Mouse (Mus musculus): ENCODE measurements around the gene Scml4. TPM values are rescaled to one million over a fixed set of nuclear protein-coding genes. Genes with fewer than 3 reads are reported as not detected.

The Scml4 gene
- polyA plus RNA-seq, 1 experiment from 2014 or later = 9.6 TPM

DNA sequence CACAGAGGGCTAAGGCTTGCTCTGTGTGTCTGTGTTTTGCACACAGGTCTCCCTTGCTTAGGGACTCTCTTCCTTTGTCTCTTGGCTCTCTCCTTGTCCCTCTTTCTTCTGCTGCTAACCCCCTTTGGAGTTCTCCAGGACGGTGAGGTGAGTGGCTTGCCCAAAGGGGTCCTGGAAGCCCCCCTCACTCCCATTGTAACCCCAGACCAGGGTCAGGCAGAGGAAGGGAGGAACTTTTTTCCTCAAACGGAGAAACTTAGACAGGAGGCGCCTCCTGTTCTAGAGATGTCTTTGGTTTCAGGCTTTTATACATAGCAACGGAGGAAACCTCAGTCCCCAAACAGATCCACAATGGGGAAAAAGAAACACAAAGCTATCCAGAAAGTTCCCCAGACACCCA, 81.1 kb downstream of the Scml4 start:
- 0 out of 2 replicates have a peak, but pooled peaks have one; percentile 2 for ATAC-seq (replicated peaks)
- H3K4me3 ChIP-seq = peak overlapping the region; percentile 15; the same call in 1 of the 2 replicates

GRCm38 (mm10) chr10:42941697-42942221, 81.6 kb downstream of the Scml4 start:
- ATAC-seq (replicated peaks) = peak; percentile 89
- Histone ChIP-seq H3K36me3 (no peaks in the 10 kb centered on the region), H3K4me2 (replicated peaks) (peak overlapping the region; percentile 40), H3K27me3 (no peaks in the 10 kb centered on the region), H3K27ac (replicated peaks) (peak overlapping the region; percentile 78), H3K9ac (replicated peaks) (peak overlapping the region; percentile 24; the same call in 1 of the 2 replicates), H3K4me3 (peak overlapping the region; percentile 15), H3K4me1 (peaks cover 11% of the 10 kb centered on the region), H3K9me3 (no peaks in the 10 kb centered on the region)
- WGBS = 36% methylated on average over 14 of the region's 14 CpGs

More for the DNA sequence above, 81.1 kb downstream of the Scml4 start:
- H3K4me2 ChIP-seq (replicated peaks) = peak overlapping the region; percentile 40
- no peaks in the 10 kb centered on the region for H3K9me3 ChIP-seq
- no peaks in the 10 kb centered on the region for H3K27me3 ChIP-seq
- peak overlapping the region; percentile 78 for H3K27ac ChIP-seq (replicated peaks)
- H3K4me1 ChIP-seq = peaks cover 11% of the 10 kb centered on the region
- H3K9ac ChIP-seq (replicated peaks) = no peak overlapping the region
- no peaks in the 10 kb centered on the region for H3K36me3 ChIP-seq
- WGBS = 65% methylated on average over 4 of the region's 4 CpGs

GRCm38 (mm10) chr10:42942300-42942699, 82.1 kb downstream of the Scml4 start:
- H3K4me3 ChIP-seq = no peak overlapping the region
- WGBS = 88% methylated on average over 3 of the region's 3 CpGs
- H3K36me3 ChIP-seq = no peaks in the 10 kb centered on the region
- ATAC-seq (replicated peaks) = no peak
- H3K9ac ChIP-seq (replicated peaks) = no peak overlapping the region
- H3K27ac ChIP-seq (replicated peaks) = peak overlapping the region; percentile 78
- H3K9me3 ChIP-seq = no peaks in the 10 kb centered on the region
- H3K27me3 ChIP-seq = no peaks in the 10 kb centered on the region
- peaks cover 11% of the 10 kb centered on the region for H3K4me1 ChIP-seq
- no peak overlapping the region for H3K4me2 ChIP-seq (replicated peaks)

DNA sequence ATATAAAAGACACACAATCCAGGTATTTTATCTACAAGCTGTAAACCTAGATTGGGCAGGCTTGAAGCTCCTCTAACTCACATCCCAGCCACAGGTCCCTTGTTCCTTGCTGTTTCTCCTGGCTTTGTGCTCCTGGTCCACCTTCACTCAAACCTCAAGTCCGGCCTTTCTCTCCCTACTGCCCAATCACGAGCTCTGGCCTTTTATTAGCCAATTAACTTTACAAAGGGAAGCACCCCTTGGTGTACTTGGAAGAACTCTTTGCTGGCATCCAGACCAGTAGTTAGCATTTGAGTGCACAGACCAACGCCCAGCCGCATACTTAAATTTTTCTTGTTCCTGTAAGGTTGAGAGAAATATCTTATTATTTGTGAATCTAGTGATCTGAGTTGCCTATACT, 85.1 kb downstream of the Scml4 start:
- Histone ChIP-seq H3K27ac (replicated peaks) (no peak overlapping the region), H3K4me1 (peaks cover 11% of the 10 kb centered on the region), H3K9me3 (no peaks in the 10 kb centered on the region), H3K4me2 (replicated peaks) (no peak overlapping the region), H3K9ac (replicated peaks) (no peak overlapping the region), H3K4me3 (no peak overlapping the region), H3K27me3 (no peaks in the 10 kb centered on the region), H3K36me3 (no peaks in the 10 kb centered on the region)
- no peak for ATAC-seq (replicated peaks)
- WGBS = 47% methylated on average over 4 of the region's 4 CpGs

DNA sequence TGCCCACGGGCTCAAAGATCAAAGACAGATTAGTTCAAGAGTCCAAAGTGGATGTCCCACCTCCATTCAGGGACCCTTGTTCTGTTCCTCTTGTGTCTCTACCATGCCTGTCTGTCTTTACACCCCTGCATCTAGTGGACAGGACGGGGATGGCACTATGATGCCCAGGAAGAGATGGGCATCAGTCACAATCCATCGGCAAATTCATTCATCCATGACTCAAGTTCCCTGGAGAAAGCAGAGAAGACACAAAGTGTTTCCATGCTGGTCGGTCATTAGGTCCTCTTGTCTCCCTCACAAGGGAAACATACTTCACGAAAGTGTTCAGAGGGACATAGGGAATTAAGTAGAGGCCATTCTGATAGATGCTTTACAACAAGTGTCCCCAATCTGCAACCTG, 87.2 kb downstream of the Scml4 start:
- ATAC-seq (replicated peaks) = no peak
- H3K27me3 ChIP-seq = no peaks in the 10 kb centered on the region
- 92% methylated on average over 5 of the region's 5 CpGs for WGBS
- peaks cover 3% of the 10 kb centered on the region; the same call in 1 of the 2 replicates for H3K4me1 ChIP-seq
- H3K9me3 ChIP-seq = no peaks in the 10 kb centered on the region
- no peaks in the 10 kb centered on the region for H3K36me3 ChIP-seq
- no peak overlapping the region for H3K27ac ChIP-seq (replicated peaks)
- H3K9ac ChIP-seq (replicated peaks) = no peak overlapping the region
- no peak overlapping the region for H3K4me2 ChIP-seq (replicated peaks)
- H3K4me3 ChIP-seq = no peak overlapping the region

DNA sequence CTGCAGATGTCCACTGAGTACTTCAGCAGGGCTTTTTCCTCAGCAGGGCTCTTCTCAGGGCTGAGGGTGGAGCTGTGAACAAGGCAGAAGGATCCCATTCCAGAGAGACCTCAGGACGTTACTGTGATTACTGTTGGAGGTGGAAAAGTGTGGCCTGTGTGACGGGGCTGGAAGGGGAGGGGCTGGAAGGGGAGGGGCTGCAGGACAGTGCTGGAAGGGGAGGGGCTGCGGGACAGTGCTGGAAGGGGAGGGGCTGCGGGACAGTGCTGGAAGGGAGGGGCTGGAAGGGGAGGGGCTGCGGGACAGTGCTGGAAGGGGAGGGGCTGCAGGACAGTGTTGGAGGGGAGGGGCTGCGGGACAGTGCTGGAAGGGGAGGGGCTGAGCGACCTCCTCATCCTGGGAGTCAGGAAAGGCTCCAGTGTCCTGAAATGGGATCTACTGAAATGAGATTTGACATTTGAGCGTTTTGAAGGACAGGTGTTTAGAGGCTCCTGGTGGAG, 90.1 kb downstream of the Scml4 start:
- peak; percentile 70 for ATAC-seq (replicated peaks)
- Histone ChIP-seq H3K27me3 (no peaks in the 10 kb centered on the region), H3K36me3 (no peaks in the 10 kb centered on the region), H3K27ac (replicated peaks) (no peak overlapping the region), H3K4me1 (peaks cover 3% of the 10 kb centered on the region; the same call in 1 of the 2 replicates), H3K4me2 (replicated peaks) (peak overlapping the region; percentile 29; the same call in 1 of the 2 replicates), H3K4me3 (no peak overlapping the region), H3K9me3 (peaks cover 4% of the 10 kb centered on the region; the same call in 1 of the 2 replicates), H3K9ac (replicated peaks) (no peak overlapping the region)
- 2% methylated on average over 8 of the region's 8 CpGs for WGBS

- WGBS = 77% methylated on average over 20 of the region's 20 CpGs
- Histone ChIP-seq H3K4me1 (peaks cover 3% of the 10 kb centered on the region; the same call in 1 of the 2 replicates), H3K36me3 (no peaks in the 10 kb centered on the region), H3K27me3 (no peaks in the 10 kb centered on the region), H3K27ac (replicated peaks) (no peak overlapping the region), H3K9me3 (peaks cover 4% of the 10 kb centered on the region; the same call in 1 of the 2 replicates), H3K9ac (replicated peaks) (no peak overlapping the region), H3K4me3 (no peak overlapping the region), H3K4me2 (replicated peaks) (no peak overlapping the region)
- peak; percentile 44; the same call in 1 of the 2 replicates for ATAC-seq (replicated peaks)
Measured at GRCm38 (mm10) chr10:42951078-42952045, 91.2 kb downstream of the Scml4 start.

DNA sequence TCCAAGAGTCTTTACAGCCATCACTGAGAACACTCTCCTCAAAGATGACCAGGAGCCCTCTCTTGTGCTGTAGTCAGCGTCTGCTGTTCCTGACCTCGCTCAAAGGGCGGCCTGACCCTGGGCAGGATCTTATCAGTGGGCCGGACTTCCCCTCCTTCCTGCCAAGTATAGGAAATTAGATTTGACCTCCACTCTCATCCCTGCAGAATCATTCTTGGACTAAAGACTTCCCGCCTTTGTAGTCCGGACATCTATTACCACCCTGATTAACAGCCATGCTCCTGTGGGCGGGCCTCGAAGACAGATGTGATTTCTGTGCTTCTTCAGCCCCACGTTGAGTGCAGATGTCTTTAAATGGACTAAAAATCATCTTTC, 91.9 kb downstream of the Scml4 start:
- H3K9ac ChIP-seq (replicated peaks) = no peak overlapping the region
- H3K27ac ChIP-seq (replicated peaks) = no peak overlapping the region
- H3K4me2 ChIP-seq (replicated peaks) = no peak overlapping the region
- H3K4me1 ChIP-seq = peaks cover 3% of the 10 kb centered on the region; the same call in 1 of the 2 replicates
- 87% methylated on average over 9 of the region's 9 CpGs for WGBS
- ATAC-seq (replicated peaks) = no peak
- H3K4me3 ChIP-seq = no peak overlapping the region
- peaks cover 4% of the 10 kb centered on the region; the same call in 1 of the 2 replicates for H3K9me3 ChIP-seq
- H3K27me3 ChIP-seq = no peaks in the 10 kb centered on the region
- H3K36me3 ChIP-seq = no peaks in the 10 kb centered on the region

GRCm38 (mm10) chr10:42953601-42954000, 93.4 kb downstream of the Scml4 start:
- peaks cover 4% of the 10 kb centered on the region; the same call in 1 of the 2 replicates for H3K9me3 ChIP-seq
- no peak for ATAC-seq (replicated peaks)
- no peak overlapping the region for H3K27ac ChIP-seq (replicated peaks)
- H3K9ac ChIP-seq (replicated peaks) = no peak overlapping the region
- H3K27me3 ChIP-seq = no peaks in the 10 kb centered on the region
- WGBS = 75% methylated on average over 5 of the region's 5 CpGs
- H3K36me3 ChIP-seq = no peaks in the 10 kb centered on the region
- H3K4me2 ChIP-seq (replicated peaks) = no peak overlapping the region
- H3K4me1 ChIP-seq = peaks cover 13% of the 10 kb centered on the region
- H3K4me3 ChIP-seq = no peak overlapping the region

DNA sequence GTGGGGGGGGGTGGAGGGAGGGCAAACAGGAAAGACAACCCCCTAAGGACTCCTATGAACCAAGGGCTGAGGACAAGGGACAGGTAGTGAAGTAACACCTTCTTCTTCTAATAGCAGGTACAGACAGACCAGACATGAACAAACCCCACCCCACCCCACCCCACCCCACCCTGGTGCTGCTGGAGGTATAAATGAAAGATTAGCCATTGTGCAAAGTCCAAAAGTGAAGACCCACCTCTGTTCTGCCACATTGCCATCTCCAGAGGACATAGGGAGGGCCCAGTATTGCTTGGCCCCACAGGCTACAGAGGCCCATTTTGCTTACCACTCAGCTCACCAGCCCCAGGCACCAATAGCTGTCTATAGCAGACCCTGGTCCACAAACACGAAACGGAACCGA, 95.0 kb downstream of the Scml4 start:
- 86% methylated on average over 3 of the region's 3 CpGs for WGBS
- Histone ChIP-seq H3K27me3 (no peaks in the 10 kb centered on the region), H3K36me3 (no peaks in the 10 kb centered on the region)

DNA sequence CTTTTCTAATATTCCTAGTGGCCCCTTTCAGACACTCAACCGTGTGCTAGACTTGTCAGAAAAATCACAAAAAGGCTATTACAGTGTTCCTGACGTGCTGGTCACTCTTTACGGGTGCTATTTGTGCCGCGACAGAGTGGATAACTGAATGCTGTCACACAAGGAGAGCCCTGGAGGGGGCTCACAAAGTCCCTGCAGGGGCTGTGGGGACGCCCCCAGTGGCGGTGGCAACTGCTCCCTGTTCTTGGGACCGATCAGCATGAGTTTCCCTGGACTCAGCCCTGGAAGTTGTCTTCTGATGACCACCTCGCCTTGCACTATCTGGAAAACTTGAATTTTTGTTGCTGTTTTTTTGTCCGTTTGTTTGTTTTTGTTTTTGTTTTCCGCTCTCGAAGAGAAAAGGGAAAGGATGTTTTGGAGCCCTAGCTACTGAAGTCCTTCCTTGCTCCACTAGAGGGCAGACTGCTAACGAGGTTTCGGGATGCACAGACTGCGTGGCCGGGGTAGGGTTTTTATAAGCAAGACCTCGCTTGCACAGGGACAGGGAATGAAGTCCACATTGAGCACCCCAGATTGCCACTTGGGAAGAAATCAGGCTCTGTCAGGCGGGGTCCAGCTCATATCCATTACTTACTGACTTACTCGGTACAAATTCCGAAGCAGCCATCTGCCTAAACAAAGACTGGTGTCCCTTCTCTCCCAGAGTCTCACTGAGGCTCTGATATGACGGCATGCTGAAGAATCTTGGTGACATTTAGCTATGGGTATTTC, 97.9 kb downstream of the Scml4 start:
- no peaks in the 10 kb centered on the region for H3K27me3 ChIP-seq
- H3K4me3 ChIP-seq = peak overlapping the region; percentile 33
- 2% methylated on average over 21 of the region's 21 CpGs for WGBS
- H3K9ac ChIP-seq (replicated peaks) = peak overlapping the region; percentile 46
- no peaks in the 10 kb centered on the region for H3K36me3 ChIP-seq
- H3K4me2 ChIP-seq (replicated peaks) = peak overlapping the region; percentile 46
- peaks cover 14% of the 10 kb centered on the region for H3K4me1 ChIP-seq
- H3K27ac ChIP-seq (replicated peaks) = no peak overlapping the region
- H3K9me3 ChIP-seq = peaks cover 4% of the 10 kb centered on the region; the same call in 1 of the 2 replicates
- ATAC-seq (replicated peaks) = peak; percentile 91

More for the DNA sequence above, 95.0 kb downstream of the Scml4 start:
- no peak for ATAC-seq (replicated peaks)
- peaks cover 17% of the 10 kb centered on the region for H3K4me1 ChIP-seq
- H3K4me3 ChIP-seq = no peak overlapping the region
- peaks cover 4% of the 10 kb centered on the region; the same call in 1 of the 2 replicates for H3K9me3 ChIP-seq
- no peak overlapping the region for H3K9ac ChIP-seq (replicated peaks)
- H3K27ac ChIP-seq (replicated peaks) = no peak overlapping the region
- no peak overlapping the region for H3K4me2 ChIP-seq (replicated peaks)

Data from forebrain, embryonic 15.5 days (tissue).